Mouse (Mus musculus): ENCODE measurements around the gene Tshz2. TPM values are rescaled to one million over a fixed set of nuclear protein-coding genes. Genes with fewer than 3 reads are reported as not detected.

Tshz2 gene
- polyA plus RNA-seq, 1 experiment from 2014 or later = 32.0 TPM

DNA sequence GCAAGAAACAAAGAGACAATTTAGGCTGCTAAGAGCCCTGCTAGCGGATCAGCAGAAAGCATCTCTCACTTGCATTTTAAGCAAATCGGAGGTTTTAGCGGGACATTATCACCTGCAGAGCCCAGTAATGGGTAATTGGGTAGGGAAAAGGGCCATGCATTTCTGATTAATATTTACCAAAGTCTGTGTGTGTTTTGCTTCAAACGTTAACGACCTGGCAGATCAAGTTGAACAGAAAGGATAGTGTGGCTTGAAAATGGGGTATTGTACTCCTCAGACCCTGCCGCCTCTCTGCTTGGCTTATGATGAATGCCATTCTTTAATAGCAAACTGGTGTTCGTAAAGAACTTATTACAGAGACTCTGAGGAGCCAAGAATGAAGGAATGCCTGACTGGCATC lies 122.3 kb downstream of the Tshz2 start:
- no peaks in the 10 kb centered on the region for H3K27me3 ChIP-seq (replicated peaks; ENCODE audit: control insufficient read depth, insufficient read depth, low read length)
- H3K36me3 ChIP-seq (ENCODE audit: control insufficient read depth, insufficient read depth, low read length) = no peaks in the 10 kb centered on the region
- H3K9ac ChIP-seq (ENCODE audit: low read depth, low read length) = no peak overlapping the region
- no peak for ATAC-seq
- peaks cover 10% of the 10 kb centered on the region for H3K4me1 ChIP-seq (ENCODE audit: control insufficient read depth, insufficient read depth, low read depth, low read length)
- WGBS = 45% methylated on average over 7 of the region's 7 CpGs
- no peaks in the 10 kb centered on the region for H3K9me3 ChIP-seq (ENCODE audit: control insufficient read depth, low read length)
- H3K4me3 ChIP-seq (ENCODE audit: low read length) = no peak overlapping the region
- H3K4me2 ChIP-seq (ENCODE audit: low read length) = no peak overlapping the region
- H3K27ac ChIP-seq (ENCODE audit: low read depth, low read length) = no peak overlapping the region

DNA sequence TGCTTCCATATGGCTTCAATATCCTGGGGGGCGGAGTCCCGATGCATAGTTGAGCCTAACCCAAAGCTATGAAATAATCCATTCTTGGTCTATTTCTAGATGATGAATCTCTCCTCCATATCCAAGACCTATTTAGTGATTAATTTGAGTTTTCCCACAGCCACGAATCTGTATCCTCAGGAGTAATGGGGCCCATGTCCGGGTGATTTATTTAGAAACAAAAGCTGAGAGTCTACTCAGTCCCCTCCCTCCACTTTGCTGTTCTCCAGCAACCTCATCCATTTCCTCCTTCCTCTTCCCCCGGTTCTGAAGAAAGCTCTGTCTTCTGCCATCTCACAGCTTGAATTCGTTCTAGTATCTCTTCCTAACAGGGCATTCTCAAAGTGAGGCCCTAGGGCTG lies 125.3 kb downstream of the Tshz2 start:
- H3K9me3 ChIP-seq (ENCODE audit: control insufficient read depth, low read length) = no peaks in the 10 kb centered on the region
- no peak overlapping the region for H3K4me3 ChIP-seq (ENCODE audit: low read length)
- no peak overlapping the region for H3K9ac ChIP-seq (ENCODE audit: low read depth, low read length)
- 66% methylated on average over 6 of the region's 6 CpGs for WGBS
- no peaks in the 10 kb centered on the region for H3K36me3 ChIP-seq (ENCODE audit: control insufficient read depth, insufficient read depth, low read length)
- no peak overlapping the region for H3K4me2 ChIP-seq (ENCODE audit: low read length)
- no peak overlapping the region for H3K27ac ChIP-seq (ENCODE audit: low read depth, low read length)
- ATAC-seq = no peak
- no peaks in the 10 kb centered on the region for H3K27me3 ChIP-seq (replicated peaks; ENCODE audit: control insufficient read depth, insufficient read depth, low read length)
- H3K4me1 ChIP-seq (ENCODE audit: control insufficient read depth, insufficient read depth, low read depth, low read length) = no peaks in the 10 kb centered on the region

- no peak overlapping the region for H3K27ac ChIP-seq (ENCODE audit: low read depth, low read length)
- H3K9me3 ChIP-seq (ENCODE audit: control insufficient read depth, low read length) = no peaks in the 10 kb centered on the region
- H3K4me1 ChIP-seq (ENCODE audit: control insufficient read depth, insufficient read depth, low read depth, low read length) = no peaks in the 10 kb centered on the region
- ATAC-seq = no peak
- no peaks in the 10 kb centered on the region for H3K27me3 ChIP-seq (replicated peaks; ENCODE audit: control insufficient read depth, insufficient read depth, low read length)
- no peak overlapping the region for H3K4me2 ChIP-seq (ENCODE audit: low read length)
- no peaks in the 10 kb centered on the region for H3K36me3 ChIP-seq (ENCODE audit: control insufficient read depth, insufficient read depth, low read length)
- H3K4me3 ChIP-seq (ENCODE audit: low read length) = no peak overlapping the region
- H3K9ac ChIP-seq (ENCODE audit: low read depth, low read length) = no peak overlapping the region
- WGBS = 100% methylated on average over 1 of the region's 1 CpGs
These were observed 127.3 kb downstream of the Tshz2 start for GRCm38 (mm10) chr2:169760117-169760516.

DNA sequence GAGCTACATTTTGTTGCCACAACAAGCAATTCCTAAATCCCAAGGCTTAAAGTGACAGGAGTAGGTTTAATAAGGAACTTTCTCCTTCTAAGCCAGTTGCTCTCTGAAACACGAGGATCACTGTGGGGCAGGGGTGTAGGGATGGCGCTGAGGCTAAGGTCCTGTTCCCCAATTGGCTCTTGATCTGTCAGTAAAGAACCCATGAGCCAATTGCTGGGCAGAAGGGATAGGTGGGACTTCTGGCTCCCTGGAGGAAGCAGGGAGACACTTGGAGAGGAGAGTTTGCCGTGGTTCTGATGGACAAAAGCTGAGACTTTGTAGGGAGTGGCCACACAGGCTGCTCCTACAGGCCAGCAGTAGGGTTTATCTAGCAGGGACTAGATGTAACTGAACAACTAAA lies 128.9 kb downstream of the Tshz2 start:
- Histone ChIP-seq H3K9ac (ENCODE audit: low read depth, low read length) (no peak overlapping the region), H3K36me3 (ENCODE audit: control insufficient read depth, insufficient read depth, low read length) (no peaks in the 10 kb centered on the region), H3K27me3 (replicated peaks; ENCODE audit: control insufficient read depth, insufficient read depth, low read length) (no peaks in the 10 kb centered on the region), H3K4me3 (ENCODE audit: low read length) (no peak overlapping the region), H3K4me1 (ENCODE audit: control insufficient read depth, insufficient read depth, low read depth, low read length) (no peaks in the 10 kb centered on the region), H3K4me2 (ENCODE audit: low read length) (no peak overlapping the region), H3K9me3 (ENCODE audit: control insufficient read depth, low read length) (no peaks in the 10 kb centered on the region), H3K27ac (ENCODE audit: low read depth, low read length) (no peak overlapping the region)
- no peak for ATAC-seq
- WGBS = 40% methylated on average over 3 of the region's 3 CpGs

GRCm38 (mm10) chr2:169762301-169762700 lies 129.5 kb downstream of the Tshz2 start:
- Histone ChIP-seq H3K4me2 (ENCODE audit: low read length) (no peak overlapping the region), H3K9ac (ENCODE audit: low read depth, low read length) (no peak overlapping the region), H3K9me3 (ENCODE audit: control insufficient read depth, low read length) (no peaks in the 10 kb centered on the region), H3K4me1 (ENCODE audit: control insufficient read depth, insufficient read depth, low read depth, low read length) (no peaks in the 10 kb centered on the region), H3K27ac (ENCODE audit: low read depth, low read length) (no peak overlapping the region), H3K4me3 (ENCODE audit: low read length) (no peak overlapping the region), H3K27me3 (replicated peaks; ENCODE audit: control insufficient read depth, insufficient read depth, low read length) (no peaks in the 10 kb centered on the region), H3K36me3 (ENCODE audit: control insufficient read depth, insufficient read depth, low read length) (no peaks in the 10 kb centered on the region)
- ATAC-seq = no peak
- WGBS = 84% methylated on average over 8 of the region's 8 CpGs

DNA sequence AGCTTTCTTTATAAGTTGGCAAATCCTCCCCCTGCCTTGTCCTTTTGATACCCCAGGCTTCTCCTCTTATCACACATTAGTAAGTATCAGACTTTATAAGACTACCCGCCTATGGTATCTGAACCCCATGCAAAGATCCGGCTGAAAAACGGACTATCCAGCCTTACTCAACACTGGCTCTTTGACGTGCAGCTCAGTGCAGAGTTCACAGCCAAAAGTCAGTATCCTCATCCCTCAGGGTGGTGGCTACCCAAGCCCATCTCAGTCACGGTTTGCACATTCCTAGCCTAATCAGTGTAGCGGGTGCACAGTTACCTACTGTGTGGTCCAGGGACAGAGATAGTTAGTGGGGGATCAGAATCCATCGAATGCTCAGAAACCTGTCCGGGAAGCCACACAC lies 130.9 kb downstream of the Tshz2 start:
- H3K4me1 ChIP-seq (ENCODE audit: control insufficient read depth, insufficient read depth, low read depth, low read length) = no peaks in the 10 kb centered on the region
- 86% methylated on average over 8 of the region's 8 CpGs for WGBS
- no peak for ATAC-seq
- H3K4me2 ChIP-seq (ENCODE audit: low read length) = no peak overlapping the region
- no peaks in the 10 kb centered on the region for H3K36me3 ChIP-seq (ENCODE audit: control insufficient read depth, insufficient read depth, low read length)
- no peaks in the 10 kb centered on the region for H3K9me3 ChIP-seq (ENCODE audit: control insufficient read depth, low read length)
- H3K27ac ChIP-seq (ENCODE audit: low read depth, low read length) = no peak overlapping the region
- H3K9ac ChIP-seq (ENCODE audit: low read depth, low read length) = no peak overlapping the region
- H3K4me3 ChIP-seq (ENCODE audit: low read length) = no peak overlapping the region
- H3K27me3 ChIP-seq (replicated peaks; ENCODE audit: control insufficient read depth, insufficient read depth, low read length) = no peaks in the 10 kb centered on the region

GRCm38 (mm10) chr2:169766247-169766646 lies 133.4 kb downstream of the Tshz2 start:
- 85% methylated on average over 8 of the region's 8 CpGs for WGBS
- no peak for ATAC-seq

GRCm38 (mm10) chr2:169767281-169767680 lies 134.5 kb downstream of the Tshz2 start:
- no peaks in the 10 kb centered on the region for H3K9me3 ChIP-seq (ENCODE audit: control insufficient read depth, low read length)
- no peak overlapping the region for H3K4me2 ChIP-seq (ENCODE audit: low read length)
- H3K36me3 ChIP-seq (ENCODE audit: control insufficient read depth, insufficient read depth, low read length) = no peaks in the 10 kb centered on the region
- H3K27ac ChIP-seq (ENCODE audit: low read depth, low read length) = no peak overlapping the region
- ATAC-seq = no peak
- H3K4me3 ChIP-seq (ENCODE audit: low read length) = no peak overlapping the region
- no peak overlapping the region for H3K9ac ChIP-seq (ENCODE audit: low read depth, low read length)
- H3K4me1 ChIP-seq (ENCODE audit: control insufficient read depth, insufficient read depth, low read depth, low read length) = no peaks in the 10 kb centered on the region
- 68% methylated on average over 3 of the region's 3 CpGs for WGBS
- H3K27me3 ChIP-seq (replicated peaks; ENCODE audit: control insufficient read depth, insufficient read depth, low read length) = no peaks in the 10 kb centered on the region

More at GRCm38 (mm10) chr2:169766247-169766646, 133.4 kb downstream of the Tshz2 start:
- Histone ChIP-seq H3K4me3 (ENCODE audit: low read length) (no peak overlapping the region), H3K9me3 (ENCODE audit: control insufficient read depth, low read length) (no peaks in the 10 kb centered on the region), H3K9ac (ENCODE audit: low read depth, low read length) (no peak overlapping the region), H3K4me2 (ENCODE audit: low read length) (no peak overlapping the region), H3K27me3 (replicated peaks; ENCODE audit: control insufficient read depth, insufficient read depth, low read length) (no peaks in the 10 kb centered on the region), H3K27ac (ENCODE audit: low read depth, low read length) (no peak overlapping the region), H3K36me3 (ENCODE audit: control insufficient read depth, insufficient read depth, low read length) (no peaks in the 10 kb centered on the region), H3K4me1 (ENCODE audit: control insufficient read depth, insufficient read depth, low read depth, low read length) (no peaks in the 10 kb centered on the region)

DNA sequence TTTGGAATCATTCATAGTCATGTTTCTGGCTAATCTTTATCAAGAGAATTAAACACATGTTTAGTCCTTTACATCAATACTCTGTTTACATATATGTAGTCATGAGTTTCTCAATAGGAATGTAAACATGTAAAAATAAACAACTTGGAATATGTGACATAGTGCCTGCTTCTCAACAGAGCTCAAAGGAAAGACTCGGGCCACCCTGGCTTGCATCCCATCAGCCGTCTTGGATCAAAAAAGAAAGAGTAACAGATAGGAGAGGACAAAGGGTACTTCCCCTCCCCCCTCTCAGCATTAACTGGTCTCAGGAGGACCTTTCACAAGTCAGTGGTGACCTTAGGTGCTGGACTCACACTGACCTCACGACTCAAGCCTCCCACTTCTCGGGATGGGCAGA lies 142.3 kb downstream of the Tshz2 start:
- H3K4me1 ChIP-seq (ENCODE audit: control insufficient read depth, insufficient read depth, low read depth, low read length) = peaks cover 3% of the 10 kb centered on the region; the same call in 1 of the 2 replicates
- no peaks in the 10 kb centered on the region for H3K36me3 ChIP-seq (ENCODE audit: control insufficient read depth, insufficient read depth, low read length)
- no peaks in the 10 kb centered on the region for H3K9me3 ChIP-seq (ENCODE audit: control insufficient read depth, low read length)
- H3K4me3 ChIP-seq (ENCODE audit: low read length) = no peak overlapping the region
- H3K27ac ChIP-seq (ENCODE audit: low read depth, low read length) = no peak overlapping the region
- 47% methylated on average over 4 of the region's 4 CpGs for WGBS
- no peak overlapping the region for H3K4me2 ChIP-seq (ENCODE audit: low read length)
- H3K9ac ChIP-seq (ENCODE audit: low read depth, low read length) = no peak overlapping the region
- no peak for ATAC-seq
- no peaks in the 10 kb centered on the region for H3K27me3 ChIP-seq (replicated peaks; ENCODE audit: control insufficient read depth, insufficient read depth, low read length)

- Histone ChIP-seq H3K27ac (ENCODE audit: low read depth, low read length) (no peak overlapping the region), H3K4me1 (ENCODE audit: control insufficient read depth, insufficient read depth, low read depth, low read length) (peaks cover 5% of the 10 kb centered on the region)
- WGBS = 57% methylated on average over 4 of the region's 4 CpGs
These were observed 144.4 kb downstream of the Tshz2 start for GRCm38 (mm10) chr2:169777242-169777641.

More at GRCm38 (mm10) chr2:169777242-169777641, 144.4 kb downstream of the Tshz2 start:
- no peak overlapping the region for H3K4me3 ChIP-seq (ENCODE audit: low read length)
- no peak overlapping the region for H3K4me2 ChIP-seq (ENCODE audit: low read length)
- no peak for ATAC-seq
- no peak overlapping the region for H3K9ac ChIP-seq (ENCODE audit: low read depth, low read length)
- no peaks in the 10 kb centered on the region for H3K9me3 ChIP-seq (ENCODE audit: control insufficient read depth, low read length)
- no peaks in the 10 kb centered on the region for H3K36me3 ChIP-seq (ENCODE audit: control insufficient read depth, insufficient read depth, low read length)
- H3K27me3 ChIP-seq (replicated peaks; ENCODE audit: control insufficient read depth, insufficient read depth, low read length) = no peaks in the 10 kb centered on the region
